Mouse (Mus musculus): ENCODE measurements at regions not wholly inside any gene's neighbourhood (a gene's known extent, or its start where the extent isn't known, plus 50 kb on each side); places are given as distances from the start of the nearest gene placed in this dataset.

GRCm38 (mm10) chr2:56576588-56576987, 547.2 kb downstream of the Nr4a2 start:
- no peak for DNase-seq (ENCODE audit: low spot score in 2 of 2)

GRCm38 (mm10) chr2:56572757-56573156, 551.0 kb downstream of the Nr4a2 start:
- no peak for DNase-seq (ENCODE audit: low spot score in 2 of 2)

- DNase-seq (ENCODE audit: low spot score in 2 of 2), result no peak
Measured at GRCm38 (mm10) chr2:56561321-56561720, 562.5 kb downstream of the Nr4a2 start.

- DNase-seq (ENCODE audit: low spot score in 2 of 2), result no peak
Measured at GRCm38 (mm10) chr2:56552197-56552964, 571.4 kb downstream of the Nr4a2 start.

GRCm38 (mm10) chr2:56550163-56550562, 573.6 kb downstream of the Nr4a2 start:
- no peak for DNase-seq (ENCODE audit: low spot score in 2 of 2)

GRCm38 (mm10) chr2:56540714-56541113, 583.1 kb downstream of the Nr4a2 start:
- DNase-seq (ENCODE audit: low spot score in 2 of 2), result no peak

- DNase-seq (ENCODE audit: low spot score in 2 of 2), result peak; percentile 30 to 31
Measured at GRCm38 (mm10) chr2:56539828-56540227, 584.0 kb downstream of the Nr4a2 start.

- no peak for DNase-seq (ENCODE audit: low spot score in 2 of 2)
Measured at GRCm38 (mm10) chr2:56519428-56519827, 604.4 kb downstream of the Nr4a2 start.

Data from right cerebral cortex, postnatal 10 days (tissue).